Mouse (Mus musculus) liver, adult 2 months (tissue): ENCODE results near the gene Atp2a1.

Source experiments
- CTCF ChIP-seq: fragments of 200-500 bp; IDR thresholded peaks from 2 replicates; pipeline ENCODE4 v1.5.1; 2011; ENCODE audit warnings: low read depth, low read length, control low read depth
- POLR2A ChIP-seq: fragments of 200-500 bp; IDR thresholded peaks from 2 replicates; pipeline ENCODE4 v1.6.1; 2011; ENCODE audit warnings: low read length, control low read depth; ENCODE audit not compliant: insufficient read depth; ENCODE audit errors: extremely low read depth

GRCm38 (mm10) chr7:126435801-126436200 lies 27.1 kb downstream of the Atp2a1 start:
- TF ChIP-seq POLR2A (no peak), CTCF (no peak)
